Mouse (Mus musculus): Measurements from ENCODE around the gene Krt72. TPM values are rescaled to one million over a fixed set of nuclear protein-coding genes. Genes with fewer than 3 reads are reported as not detected.

Krt72 gene
- not detected for total RNA-seq (2021)

- no peak for DNase-seq
- intact Hi-C loops (cut with DNase I) = no loop called here
Observed at GRCm38 (mm10) chr15:101786360-101786759, at the start of gene Krt72. Krt72 (minus strand) TSS chr15:101786460.

GRCm38 (mm10) chr15:101834784-101835328, 48.6 kb upstream of the Krt72 start:
- intact Hi-C loops (cut with DNase I) = no loop called here
- DNase-seq = no peak

GRCm38 (mm10) chr15:101833131-101833530, 46.9 kb upstream of the Krt72 start:
- intact Hi-C loops (cut with DNase I) = no loop called here
- no peak for DNase-seq

GRCm38 (mm10) chr15:101829441-101829840, 43.2 kb upstream of the Krt72 start:
- intact Hi-C loops (cut with DNase I) = no loop called here
- no peak for DNase-seq

GRCm38 (mm10) chr15:101821786-101822185, 35.5 kb upstream of the Krt72 start:
- no peak for DNase-seq
- intact Hi-C loops (cut with DNase I) = no loop called here

- intact Hi-C loops (cut with DNase I) = no loop called here
- no peak for DNase-seq
Observed at GRCm38 (mm10) chr15:101817875-101818274, 31.6 kb upstream of the Krt72 start, which contains the start of gene Krt2. Krt2 (minus strand) TSS chr15:101818169.

- intact Hi-C loops (cut with DNase I) = no loop called here
- DNase-seq = no peak
Observed at GRCm38 (mm10) chr15:101803052-101803822, 17.0 kb upstream of the Krt72 start.

GRCm38 (mm10) chr15:101802296-101802835, 16.1 kb upstream of the Krt72 start, which contains the start of gene Krt73:
Krt73 (minus strand) TSS chr15:101802346.
- DNase-seq = no peak
- intact Hi-C loops (cut with DNase I) = no loop called here

- no peak for DNase-seq
Observed at GRCm38 (mm10) chr15:101790867-101791266, 4.6 kb upstream of the Krt72 start.

GRCm38 (mm10) chr15:101773420-101773819, 12.8 kb downstream of the Krt72 start:
- intact Hi-C loops (cut with DNase I) = loop anchor here (2.0 to 5.0 kb wide), 2 partner anchors 294 to 435 kb away; no protein-coding TSS in a partner anchor

More at GRCm38 (mm10) chr15:101790867-101791266, 4.6 kb upstream of the Krt72 start:
- intact Hi-C loops (cut with DNase I) = no loop called here

GRCm38 (mm10) chr15:101772711-101773081, 13.6 kb downstream of the Krt72 start:
- intact Hi-C loops (cut with DNase I) = loop anchor here (1.0 to 5.0 kb wide), 5 partner anchors 201 to 434 kb away; no protein-coding TSS in a partner anchor
- peak; percentile 84 to 93 for DNase-seq

More at GRCm38 (mm10) chr15:101773420-101773819, 12.8 kb downstream of the Krt72 start:
- peak in 1 of 2 experiments; percentile 4 for DNase-seq

GRCm38 (mm10) chr15:101772080-101772710, 14.1 kb downstream of the Krt72 start:
- intact Hi-C loops (cut with DNase I) = loop anchor here (1.0 to 5.0 kb wide), 5 partner anchors 201 to 433 kb away; no protein-coding TSS in a partner anchor
- peak; percentile 5 to 31 for DNase-seq

- no peak for DNase-seq
- intact Hi-C loops (cut with DNase I) = loop anchor here (5.0 kb wide), 1 partner anchor 297 kb away; no protein-coding TSS in a partner anchor
Observed at GRCm38 (mm10) chr15:101770226-101770625, 16.0 kb downstream of the Krt72 start.

GRCm38 (mm10) chr15:101742711-101743110, 43.5 kb downstream of the Krt72 start, which contains the start of gene Krt71:
Krt71 (minus strand) TSS chr15:101743109.
- intact Hi-C loops (cut with DNase I) = no loop called here
- no peak for DNase-seq

GRCm38 (mm10) chr15:101737786-101738185, 48.5 kb downstream of the Krt72 start:
- intact Hi-C loops (cut with DNase I) = no loop called here
- no peak for DNase-seq

- DNase-seq = no peak
- intact Hi-C loops (cut with DNase I) = no loop called here
Observed at GRCm38 (mm10) chr15:101730653-101731052, 55.6 kb downstream of the Krt72 start.

Other genes with a start within 250 kb of the Krt72 start
- not detected for gene Krt82, start 235.8 kb downstream of the Krt72 start, total RNA-seq (2021)
- not detected for gene Krt90, start 223.5 kb downstream of the Krt72 start, total RNA-seq (2021)
- not detected for gene Krt75, start 212.6 kb downstream of the Krt72 start, total RNA-seq (2021)
- gene Gm5414, start 158.3 kb downstream of the Krt72 start, total RNA-seq (2021) = not detected
- gene Gm5478, start 139.1 kb downstream of the Krt72 start, total RNA-seq (2021) = not detected
- under 1 TPM; 0.12 to 0.15 TPM for gene Krt6b, start 106.2 kb downstream of the Krt72 start, total RNA-seq (2021)
- not detected for gene Krt6a, start 92.2 kb downstream of the Krt72 start, total RNA-seq (2021)
- not detected for gene Krt5, start 73.6 kb downstream of the Krt72 start, total RNA-seq (2021)
- not detected for gene Krt71, start 43.4 kb downstream of the Krt72 start, total RNA-seq (2021)
- gene Krt73, start 15.9 kb upstream of the Krt72 start, total RNA-seq (2021) = not detected
- gene Krt2, start 31.7 kb upstream of the Krt72 start, total RNA-seq (2021) = not detected
- not detected for gene Krt1, start 64.3 kb upstream of the Krt72 start, total RNA-seq (2021)
- gene Krt77, start 83.2 kb upstream of the Krt72 start, total RNA-seq (2021) = not detected
- gene Krt76, start 106.5 kb upstream of the Krt72 start, total RNA-seq (2021) = not detected
- not detected for gene Krt4, start 138.3 kb upstream of the Krt72 start, total RNA-seq (2021)
- gene Krt79, start 153.9 kb upstream of the Krt72 start, total RNA-seq (2021) = under 1 TPM; 0.36 to 0.40 TPM
- not detected for gene Krt78, start 167.8 kb upstream of the Krt72 start, total RNA-seq (2021)
- gene Krt8, start 218.0 kb upstream of the Krt72 start, total RNA-seq (2021) = 1 to 10 TPM; 3.5 to 4.8 TPM
- gene Krt18, start 241.7 kb upstream of the Krt72 start, total RNA-seq (2021) = 1 to 10 TPM; 6.5 to 7.2 TPM